ENCODE assay signal across 33 mouse cellular contexts in genomic region chr6:24173951-24174350, GRCm38 (mm10). TPM values are rescaled to one million over a fixed set of nuclear protein-coding genes. Genes with fewer than 3 reads are reported as not detected.
DNase-seq lines count a peak whose midpoint lies in the region; ATAC-seq and TF ChIP-seq lines count a peak whose summit lies in the region.
"Had no signal": no experiment of that assay in that cellular context is flagged by ENCODE, and none has a peak within 500 bp of the region (broad histone marks: within the 10 kb centered on the region; RNA-seq: fewer than 3 reads in every experiment).

No protein-coding gene starts in this region.

- no peak overlapping the region for H3K9ac ChIP-seq in forebrain, embryonic 12.5 days
- H3K9ac ChIP-seq in forebrain, postnatal 0 days: no peak overlapping the region
- H3K9ac ChIP-seq in forebrain, embryonic 15.5 days (replicated peaks): no peak overlapping the region
- H3K9ac ChIP-seq in hindbrain, embryonic 13.5 days: no peak overlapping the region
- H3K9ac ChIP-seq: embryonic facial prominence, embryonic 13.5 days; heart, embryonic 12.5 days; heart, embryonic 15.5 days; hindbrain, embryonic 14.5 days had no signal

- no peak overlapping the region for H3K27ac ChIP-seq in forebrain, embryonic 12.5 days
- no peak overlapping the region for H3K27ac ChIP-seq in forebrain, postnatal 0 days (ENCODE audit: low read depth, low read length)
- no peak overlapping the region for H3K27ac ChIP-seq in forebrain, embryonic 15.5 days (replicated peaks)
- no peak overlapping the region for H3K27ac ChIP-seq in hindbrain, embryonic 13.5 days
- H3K27ac ChIP-seq: embryonic facial prominence, embryonic 10.5 days; embryonic facial prominence, embryonic 13.5 days; gastrocnemius, adult 2 months; heart, embryonic 15.5 days; hindbrain, embryonic 10.5 days; hindbrain, embryonic 14.5 days; hindbrain, postnatal 0 days had no signal

- H3K27me3 ChIP-seq in forebrain, embryonic 12.5 days: no peaks in the 10 kb centered on the region
- H3K27me3 ChIP-seq in forebrain, postnatal 0 days (ENCODE audit: insufficient read depth, low read length): no peaks in the 10 kb centered on the region
- H3K27me3 ChIP-seq in forebrain, embryonic 15.5 days: no peaks in the 10 kb centered on the region
- H3K27me3 ChIP-seq in hindbrain, embryonic 13.5 days: no peaks in the 10 kb centered on the region
- H3K27me3 ChIP-seq: embryonic facial prominence, embryonic 13.5 days; heart, embryonic 12.5 days; heart, embryonic 15.5 days had no signal

- peak; percentile 27; the same call in 1 of the 2 replicates for ATAC-seq in forebrain, embryonic 12.5 days (ENCODE audit: low FRiP score)
- no peak for ATAC-seq in forebrain, postnatal 0 days
- ATAC-seq in forebrain, embryonic 15.5 days (replicated peaks): 0 out of 2 replicates have a peak, but pooled peaks have one; percentile 43
- no peak for ATAC-seq in CD4-positive, CD25-positive, alpha-beta regulatory T cell, adult 4 months
- no peak for ATAC-seq in hindbrain, embryonic 13.5 days (ENCODE audit: low FRiP score)
- ATAC-seq: hindbrain, postnatal 0 days; inflammation-experienced regulatory T-cells, adult 6 months; intestine, embryonic 16.5 days had no signal

- H3K4me1 ChIP-seq in forebrain, embryonic 12.5 days: no peaks in the 10 kb centered on the region
- no peaks in the 10 kb centered on the region for H3K4me1 ChIP-seq in forebrain, postnatal 0 days (ENCODE audit: insufficient read depth)
- H3K4me1 ChIP-seq in forebrain, embryonic 15.5 days: no peaks in the 10 kb centered on the region
- no peaks in the 10 kb centered on the region for H3K4me1 ChIP-seq in hindbrain, embryonic 13.5 days (replicated peaks)
- H3K4me1 ChIP-seq: embryonic facial prominence, embryonic 10.5 days; embryonic facial prominence, embryonic 13.5 days; heart, embryonic 12.5 days; heart, embryonic 15.5 days; hindbrain, embryonic 10.5 days had no signal

- H3K36me3 ChIP-seq in forebrain, embryonic 12.5 days (replicated peaks): no peaks in the 10 kb centered on the region
- no peaks in the 10 kb centered on the region for H3K36me3 ChIP-seq in forebrain, postnatal 0 days (ENCODE audit: insufficient read depth)
- H3K36me3 ChIP-seq in forebrain, embryonic 15.5 days: no peaks in the 10 kb centered on the region
- H3K36me3 ChIP-seq in hindbrain, embryonic 13.5 days: no peaks in the 10 kb centered on the region
- H3K36me3 ChIP-seq: embryonic facial prominence, embryonic 10.5 days; embryonic facial prominence, embryonic 13.5 days; heart, embryonic 12.5 days; heart, embryonic 15.5 days; hindbrain, embryonic 10.5 days had no signal

- no peak for TF ChIP-seq CTCF in forebrain, postnatal 0 days (IDR thresholded peaks at IDR 0.05; ENCODE audit: low read depth)

- DNase-seq in forebrain, postnatal 0 days: no peak
- DNase-seq in brain, adult 2 months (ENCODE audit: low read depth, low spot score): peak; percentile 31
- DNase-seq: adrenal gland, adult 2 months; adrenal gland, postnatal 14 days; B cell, adult 2 months; cerebellum, adult 18-20 months; cerebellum, adult 9-11 months; cerebellum, postnatal 36 days; embryo, embryonic 11 days; gastrocnemius, adult 2 months; gastrocnemius, postnatal 14 days; heart, adult 18-20 months; heart, postnatal 10 days; heart, postnatal 36 days; kidney, adult 18-20 months; kidney, adult 9 months had no signal

- H3K9me3 ChIP-seq in forebrain, embryonic 12.5 days: no peaks in the 10 kb centered on the region
- H3K9me3 ChIP-seq in forebrain, postnatal 0 days (ENCODE audit: low read length): no peaks in the 10 kb centered on the region
- no peaks in the 10 kb centered on the region for H3K9me3 ChIP-seq in forebrain, embryonic 15.5 days
- no peaks in the 10 kb centered on the region for H3K9me3 ChIP-seq in hindbrain, embryonic 13.5 days
- H3K9me3 ChIP-seq: embryonic facial prominence, embryonic 10.5 days; embryonic facial prominence, embryonic 13.5 days; heart, embryonic 12.5 days; heart, embryonic 15.5 days; hindbrain, embryonic 10.5 days had no signal

- no peak overlapping the region for H3K4me2 ChIP-seq in forebrain, embryonic 12.5 days
- H3K4me2 ChIP-seq in forebrain, postnatal 0 days (ENCODE audit: low read depth): no peak overlapping the region
- H3K4me2 ChIP-seq in forebrain, embryonic 15.5 days (replicated peaks): no peak overlapping the region
- H3K4me2 ChIP-seq in hindbrain, embryonic 13.5 days: no peak overlapping the region
- H3K4me2 ChIP-seq: embryonic facial prominence, embryonic 13.5 days; heart, embryonic 12.5 days; heart, embryonic 15.5 days; hindbrain, embryonic 14.5 days had no signal

- H3K4me3 ChIP-seq in forebrain, embryonic 12.5 days (replicated peaks): no peak overlapping the region
- H3K4me3 ChIP-seq in forebrain, postnatal 0 days (ENCODE audit: low read depth, low read length): no peak overlapping the region
- H3K4me3 ChIP-seq in forebrain, embryonic 15.5 days: no peak overlapping the region
- H3K4me3 ChIP-seq in hindbrain, embryonic 13.5 days: no peak overlapping the region
- H3K4me3 ChIP-seq: embryonic facial prominence, embryonic 10.5 days; embryonic facial prominence, embryonic 13.5 days; erythroblast, embryonic 14.5 days; gastrocnemius, adult 2 months; heart, embryonic 12.5 days; heart, embryonic 15.5 days; hindbrain, embryonic 10.5 days had no signal

RNA-seq across cellular contexts. Expression of gene Slc13a1, which starts 6.1 kb away (rescaled TPM):
- polyA plus RNA-seq in forebrain, embryonic 12.5 days (2016; fragmentation: Nextera tagmentation; extraction: Ambion mirVana): 0.11 TPM in 1 of 2 replicates, not detected in the other
- total RNA-seq in forebrain, postnatal 0 days (2014; rRNA removed): 0.15 and 0.33 TPM in 2 replicates
- polyA plus RNA-seq in forebrain, postnatal 0 days (2015; fragmentation: Nextera tagmentation; extraction: Ambion mirVana): 0.09 and 0.10 TPM in 2 replicates
- 0.18 and 0.23 TPM in 2 replicates for polyA plus RNA-seq in forebrain, embryonic 15.5 days (2015; fragmentation: Nextera tagmentation; extraction: Ambion mirVana)
- polyA plus RNA-seq in CD4-positive, CD25-positive, alpha-beta regulatory T cell, adult 4 months (2017; shearing (Covaris generic)): not detected
- 0.13 TPM in 1 of 2 replicates, not detected in the other for polyA plus RNA-seq in hindbrain, embryonic 13.5 days (2015; fragmentation: Nextera tagmentation; extraction: Ambion mirVana)
- total RNA-seq: adrenal gland, postnatal 14 days; gastrocnemius, postnatal 14 days; heart, postnatal 10 days; MEL had no signal
- polyA plus RNA-seq: adrenal gland, adult 2 months; cortical plate, adult 2 months; embryonic facial prominence, embryonic 13.5 days; erythroblast, embryonic 14.5 days; gonadal fat pad, adult 2 months; heart, embryonic 12.5 days; heart, embryonic 15.5 days; inflammation-experienced regulatory T-cells, adult 6 months had no signal

Comparison
In these comparisons a context has a peak if more than half of its experiments do, and no peak if none do; other contexts are left out.
1. ATAC-seq: peak in forebrain, embryonic 12.5 days (single experiment) and forebrain, embryonic 15.5 days (single experiment); none in forebrain, postnatal 0 days (single experiment), CD4-positive, CD25-positive, alpha-beta regulatory T cell, adult 4 months (single experiment) and hindbrain, embryonic 13.5 days (single experiment).